Mouse (Mus musculus) kidney, postnatal 10 days (tissue): Measurements from ENCODE around the gene Cr2.
A peak's percentile ranks its signal among the peaks of the same experiment; 100 is the strongest.
"Not testable (repeated sequence)": the region's sequence is repeated elsewhere in the genome, so short reads cannot be mapped to it uniquely, and the experiment has no call there.

Experiments used
- DNase-seq: peaks from one replicate; pipeline ENCODE4 v3.0.0; 2021; ENCODE audit warnings: mixed read lengths

Gene Cr2

GRCm38 (mm10) chr1:195175980-195176931 lies at the start of gene Cr2:
Cr2 (minus strand) TSS chr1:195176716.
- DNase-seq = peak; percentile 68

GRCm38 (mm10) chr1:195221781-195222180 lies 45.3 kb upstream of the Cr2 start:
- DNase-seq = no peak

GRCm38 (mm10) chr1:195212851-195213250 lies 36.3 kb upstream of the Cr2 start:
- not testable (repeated sequence) for DNase-seq

- no peak for DNase-seq
Measured at GRCm38 (mm10) chr1:195184746-195185145, 8.2 kb upstream of the Cr2 start.

GRCm38 (mm10) chr1:195164996-195165755 lies 11.3 kb downstream of the Cr2 start:
- DNase-seq = no peak

GRCm38 (mm10) chr1:195132070-195132469 lies 44.4 kb downstream of the Cr2 start:
- DNase-seq = peak; percentile 12

GRCm38 (mm10) chr1:195131675-195132015 lies 44.9 kb downstream of the Cr2 start:
- DNase-seq = no peak

- peak; percentile 93 for DNase-seq
Measured at GRCm38 (mm10) chr1:195130953-195131674, 45.4 kb downstream of the Cr2 start, which contains the start of gene Cr1l. Cr1l (minus strand) TSS chr1:195131586.

- DNase-seq = no peak
Measured at GRCm38 (mm10) chr1:195130479-195130878, 46.0 kb downstream of the Cr2 start.

- DNase-seq = no peak
Measured at GRCm38 (mm10) chr1:195129867-195130266, 46.6 kb downstream of the Cr2 start.

GRCm38 (mm10) chr1:195114414-195114813 lies 62.1 kb downstream of the Cr2 start:
- DNase-seq = no peak

GRCm38 (mm10) chr1:195113621-195114020 lies 62.9 kb downstream of the Cr2 start:
- DNase-seq = no peak

- DNase-seq = no peak
Measured at GRCm38 (mm10) chr1:195100693-195101092, 75.8 kb downstream of the Cr2 start.

- no peak for DNase-seq
Measured at GRCm38 (mm10) chr1:195098004-195098403, 78.5 kb downstream of the Cr2 start.

- DNase-seq = peak; percentile 83
Measured at GRCm38 (mm10) chr1:195092220-195092720, 84.2 kb downstream of the Cr2 start, which contains the start of gene Cd46. Cd46 (minus strand) TSS chr1:195092249.

- no peak for DNase-seq
Measured at GRCm38 (mm10) chr1:195091699-195092219, 84.8 kb downstream of the Cr2 start.
